Mouse (Mus musculus) T-helper 1 cell (primary cell): ENCODE data around the gene Hspa12a.

ENCODE experiments used
- in situ Hi-C: fragments of 300-600 bp; cut with MboI, MseI; formaldehyde crosslinking; loops from one replicate; pipeline ENCODE4 v1.15.1; 2025; ENCODE audit warnings: high pct_unique_total_duplicates

The Hspa12a gene

DNA sequence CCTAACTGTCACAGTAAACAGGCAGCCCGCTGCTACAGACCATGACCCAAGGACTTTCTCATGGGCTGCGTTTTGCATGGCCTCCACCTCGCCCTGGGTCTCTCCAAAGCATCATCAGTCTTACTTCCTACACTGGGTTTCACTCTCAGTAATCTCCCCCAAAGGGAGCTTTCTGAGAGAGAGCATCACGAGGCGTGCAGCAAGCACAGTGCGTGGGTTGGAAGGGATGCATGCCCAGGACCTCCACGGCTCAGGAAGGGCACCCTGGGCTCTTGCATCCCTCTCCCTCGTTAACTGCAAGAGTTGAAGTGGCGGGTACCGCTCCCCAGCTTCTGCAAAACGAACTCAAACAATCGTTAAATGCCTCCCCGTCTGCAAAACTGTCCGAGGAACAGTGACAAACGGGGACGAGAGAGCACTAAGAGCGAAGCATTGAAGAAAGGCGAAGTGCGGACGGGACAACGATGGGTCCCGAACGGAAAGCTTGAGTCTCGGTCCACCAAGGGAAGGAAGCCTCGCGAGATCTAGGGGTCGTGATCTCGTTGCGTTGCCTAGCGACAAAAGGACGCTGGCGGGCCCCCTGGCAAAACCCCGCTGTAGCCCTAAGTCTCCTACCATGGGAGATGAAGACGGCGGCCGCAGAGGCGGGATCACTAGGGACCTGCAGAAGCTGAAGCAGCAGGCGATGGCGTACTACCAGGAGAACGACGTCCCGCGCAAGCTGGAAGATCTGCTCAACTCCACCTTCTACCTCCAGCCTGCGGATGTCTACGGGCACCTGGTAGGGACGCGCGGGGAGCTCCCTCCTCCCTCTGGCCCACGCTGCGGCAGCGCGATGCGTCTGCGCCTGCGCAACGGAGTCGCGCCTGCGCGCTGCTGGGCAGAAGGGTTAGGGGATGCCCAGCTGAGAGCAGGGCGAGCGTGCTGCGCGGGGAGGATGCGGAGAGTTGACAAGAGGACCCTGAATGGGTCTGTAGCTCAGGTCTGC lies at the start of gene Hspa12a, which contains the start of gene Eno4:
Gene Hspa12a (minus strand): TSS at position 814 of the 988 bp plus-strand sequence.
Gene Eno4 (plus strand): TSS at position 585 of the 988 bp plus-strand sequence.
- in situ Hi-C loops = no loop called here

DNA sequence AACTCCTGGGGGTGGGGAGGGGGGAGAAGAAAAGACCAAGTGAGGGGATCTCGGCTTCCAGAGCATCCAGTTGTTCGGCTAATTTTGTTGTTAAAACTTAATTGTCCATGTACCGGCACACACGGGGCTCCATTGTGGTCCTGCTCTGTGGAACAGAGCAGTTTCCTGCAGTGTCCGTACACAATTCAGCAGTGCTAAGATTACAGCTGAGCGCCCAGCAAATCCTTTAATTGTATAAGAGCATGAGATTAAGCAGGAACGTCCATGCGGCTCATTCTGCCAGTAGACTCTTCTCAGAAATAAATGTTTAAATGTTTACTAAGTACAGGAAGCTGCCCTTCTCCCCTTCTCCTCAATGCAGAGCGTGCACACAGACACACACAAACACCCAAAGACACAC lies 38.1 kb upstream of the Hspa12a start:
- in situ Hi-C loops = no loop called here

DNA sequence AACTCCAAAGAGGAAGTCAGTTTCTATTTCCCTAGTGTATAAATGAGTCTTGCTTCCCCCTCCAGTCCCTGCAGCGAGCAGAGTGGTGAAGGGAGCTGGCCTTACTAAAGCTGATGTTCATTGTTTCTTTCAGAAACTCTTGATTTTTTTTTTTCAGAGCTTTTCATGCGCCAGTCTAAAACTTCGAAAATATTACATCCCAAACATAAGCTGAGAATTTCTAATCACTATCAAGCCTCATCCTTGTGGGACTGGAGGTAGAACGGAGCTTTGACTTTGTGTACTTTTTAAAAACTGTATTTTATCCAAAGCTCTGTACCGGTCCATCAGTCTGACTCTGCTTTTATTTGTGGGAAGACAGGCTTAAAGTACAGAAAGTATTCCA lies 36.6 kb upstream of the Hspa12a start:
- in situ Hi-C loops = no loop called here

DNA sequence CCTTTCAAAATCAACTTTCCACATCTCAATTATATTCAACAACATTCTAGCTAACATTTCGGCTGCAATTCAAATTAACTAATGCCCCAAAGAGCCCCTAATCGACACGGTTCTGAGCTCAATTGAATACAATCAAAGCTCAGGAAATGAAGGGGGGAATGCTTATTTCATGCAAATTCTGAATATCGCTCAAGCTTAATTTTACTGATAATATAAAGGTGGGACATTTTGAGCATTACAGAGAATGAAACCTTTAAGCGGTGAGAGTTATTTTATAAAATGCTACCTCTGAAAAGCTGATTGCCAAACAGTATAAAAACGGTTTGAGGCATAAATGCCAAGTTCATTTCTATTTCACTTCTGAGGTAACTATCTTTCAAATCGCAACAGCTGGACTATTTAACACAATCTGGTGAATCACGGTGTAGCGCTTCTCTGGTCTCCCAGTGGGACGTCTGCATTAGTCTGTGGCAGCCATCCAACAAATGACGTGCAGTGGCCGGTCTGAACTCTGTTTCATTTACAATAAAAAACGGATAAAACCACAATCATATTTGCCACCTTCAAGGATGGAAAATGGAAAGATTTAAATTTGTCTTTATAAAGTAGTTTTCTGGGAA lies 36.1 kb upstream of the Hspa12a start:
- in situ Hi-C loops = no loop called here

DNA sequence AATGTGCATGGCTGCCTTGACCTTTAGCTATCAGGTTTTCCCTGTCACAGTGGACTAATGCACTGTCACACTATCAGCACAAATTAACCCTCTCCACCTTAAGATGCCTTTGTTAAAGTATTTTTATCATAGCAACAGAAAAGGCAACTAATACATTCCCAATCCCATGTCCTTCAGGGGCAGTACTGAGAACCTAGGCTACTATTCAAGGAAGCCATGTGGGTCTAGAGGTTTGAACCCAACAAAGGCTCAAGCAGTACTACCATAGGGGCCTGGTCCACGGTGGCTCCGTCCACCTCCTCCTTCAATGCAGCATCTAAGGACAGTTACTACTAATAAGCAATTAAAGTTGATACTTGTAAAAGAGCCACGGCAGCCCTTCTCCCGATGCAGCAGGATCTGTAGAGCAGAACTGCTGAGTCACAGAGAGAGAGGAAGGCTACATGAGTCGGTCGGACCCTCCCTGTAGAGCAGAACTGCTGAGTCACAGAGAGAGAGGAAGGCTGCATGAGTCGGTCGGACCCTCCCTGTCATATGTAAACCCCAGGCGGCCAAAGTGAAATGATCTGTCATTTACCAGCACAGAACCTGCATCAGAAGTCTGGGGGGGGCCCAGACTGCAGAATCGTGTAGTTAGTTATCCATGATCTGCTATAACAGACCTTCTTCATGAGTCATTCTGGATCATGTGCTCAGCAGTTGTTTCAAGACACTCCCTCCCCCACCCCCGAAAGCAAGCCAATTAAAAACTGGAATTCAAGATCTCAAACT lies 35.1 kb upstream of the Hspa12a start:
- in situ Hi-C loops = no loop called here

DNA sequence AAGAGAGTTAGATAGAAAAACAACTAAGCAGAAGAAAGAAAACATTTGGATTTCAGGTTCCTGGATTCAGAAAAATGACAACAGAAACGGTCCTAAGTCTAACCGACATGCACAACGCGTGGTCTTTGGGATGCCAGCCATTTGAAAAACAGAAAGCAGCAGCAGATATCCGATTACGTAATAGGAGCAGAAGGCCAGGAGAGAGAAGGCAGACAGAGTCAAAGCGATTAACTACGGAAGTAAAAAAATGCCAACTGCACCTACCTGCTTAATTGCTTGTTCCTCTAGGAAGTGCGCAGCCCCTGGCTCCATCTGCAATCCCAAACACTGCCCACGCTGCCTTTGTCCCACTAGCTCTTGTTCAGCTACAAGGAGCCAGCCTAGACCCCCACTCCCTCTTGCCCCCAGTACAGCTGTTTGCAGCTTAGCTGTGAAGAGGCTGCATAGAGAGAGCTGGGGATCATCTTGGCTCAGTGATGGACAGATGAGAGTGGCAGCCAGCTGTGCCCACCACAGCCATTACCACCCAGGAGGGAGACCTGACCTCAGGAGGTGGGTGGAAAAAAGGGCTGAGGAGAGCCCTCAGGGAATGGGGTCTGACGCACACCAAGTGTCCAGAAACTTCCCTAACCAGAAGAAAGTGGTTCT lies 31.9 kb upstream of the Hspa12a start:
- in situ Hi-C loops = no loop called here

DNA sequence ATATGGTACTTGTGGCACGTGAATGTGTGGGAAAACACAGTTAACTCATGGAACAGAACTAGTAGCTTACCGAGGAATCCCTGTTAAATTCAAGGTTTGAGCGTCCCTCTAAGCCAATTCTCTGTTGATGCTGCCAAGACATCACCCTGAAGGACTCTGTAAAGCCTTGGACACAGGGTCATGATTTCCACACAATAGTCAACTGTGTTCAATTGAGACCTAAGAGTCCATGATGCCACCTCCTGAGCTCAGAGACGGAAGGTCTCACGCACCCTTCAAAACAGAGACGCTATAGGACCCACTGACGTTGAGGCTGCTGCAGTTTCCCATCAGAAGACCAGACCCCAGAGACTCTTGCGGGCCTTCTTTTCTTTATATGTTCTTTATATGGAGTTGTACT lies 30.7 kb upstream of the Hspa12a start:
- in situ Hi-C loops = no loop called here

DNA sequence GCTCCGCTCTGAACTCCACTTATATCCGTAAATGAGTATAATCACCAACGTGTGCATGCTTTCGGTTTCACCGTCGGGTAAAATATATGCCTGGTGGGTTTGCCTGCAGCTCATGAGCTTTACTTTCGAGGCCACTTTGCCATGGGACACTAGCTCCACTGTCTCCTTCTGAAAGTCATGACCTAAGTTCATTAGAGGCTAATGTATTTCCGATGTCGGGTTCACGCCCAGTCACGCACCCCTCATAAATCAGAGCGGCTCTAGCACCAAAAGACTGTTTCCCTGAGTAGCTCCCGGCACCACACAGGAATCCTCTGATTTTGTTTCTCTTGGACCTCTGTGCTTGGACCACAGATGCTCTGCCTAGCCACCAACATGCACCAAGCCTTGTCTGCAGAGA lies 27.4 kb upstream of the Hspa12a start:
- in situ Hi-C loops = no loop called here

DNA sequence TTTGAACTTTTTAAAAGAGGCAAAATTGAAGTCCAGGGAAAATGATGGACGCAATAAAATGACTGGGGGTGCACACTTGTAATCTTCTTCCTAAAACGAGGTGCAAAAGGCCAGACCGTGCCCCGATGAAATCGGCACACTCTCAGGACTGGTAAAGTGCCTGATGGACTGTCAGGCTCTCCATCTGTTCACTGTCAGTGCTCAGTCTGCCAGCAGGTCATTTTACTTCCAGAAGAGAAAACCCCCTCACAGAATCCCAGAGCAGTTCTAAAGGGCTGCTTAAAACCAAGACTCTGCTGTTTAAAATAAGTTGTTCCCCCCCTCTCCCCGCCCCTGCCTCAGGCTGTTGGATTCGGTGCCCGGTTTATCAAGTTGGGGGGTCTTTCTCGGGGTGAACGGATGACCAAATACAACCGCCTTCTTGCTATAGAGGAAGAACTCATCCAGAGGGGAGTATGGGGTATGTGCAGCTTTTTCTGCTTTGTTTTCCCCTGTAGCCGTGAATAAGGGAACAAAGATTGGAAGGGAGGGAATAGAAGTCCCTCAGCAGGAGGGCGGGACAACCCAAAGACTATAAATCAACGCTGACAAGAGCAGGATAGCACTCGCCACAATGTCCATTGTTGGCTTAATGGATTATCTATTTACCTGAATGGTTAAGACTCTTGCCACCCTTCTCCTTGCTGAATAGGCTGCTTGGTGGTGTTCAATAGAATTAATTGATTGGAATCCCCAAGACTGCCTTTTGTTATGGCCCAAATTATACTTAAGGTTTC lies 25.5 kb upstream of the Hspa12a start:
- in situ Hi-C loops = no loop called here

DNA sequence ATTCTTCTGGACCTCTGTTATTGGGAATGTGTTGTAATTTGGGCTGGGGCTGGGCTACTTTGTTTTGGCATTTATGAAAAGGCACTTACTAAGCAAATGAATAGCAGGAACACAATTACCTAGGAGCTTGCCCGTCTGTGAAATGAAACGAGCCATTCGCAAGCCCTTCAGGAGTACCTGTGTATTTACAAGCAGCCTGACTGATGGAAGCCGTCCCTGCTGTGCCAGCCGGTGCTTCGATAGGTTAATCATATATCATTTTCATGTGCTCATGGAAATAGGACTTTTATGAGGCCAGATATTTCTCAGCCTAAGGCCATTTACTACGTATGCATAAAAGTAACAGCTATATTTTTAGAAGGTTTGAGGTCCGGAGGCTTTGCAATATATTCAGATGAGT lies 19.6 kb upstream of the Hspa12a start:
- in situ Hi-C loops = no loop called here

DNA sequence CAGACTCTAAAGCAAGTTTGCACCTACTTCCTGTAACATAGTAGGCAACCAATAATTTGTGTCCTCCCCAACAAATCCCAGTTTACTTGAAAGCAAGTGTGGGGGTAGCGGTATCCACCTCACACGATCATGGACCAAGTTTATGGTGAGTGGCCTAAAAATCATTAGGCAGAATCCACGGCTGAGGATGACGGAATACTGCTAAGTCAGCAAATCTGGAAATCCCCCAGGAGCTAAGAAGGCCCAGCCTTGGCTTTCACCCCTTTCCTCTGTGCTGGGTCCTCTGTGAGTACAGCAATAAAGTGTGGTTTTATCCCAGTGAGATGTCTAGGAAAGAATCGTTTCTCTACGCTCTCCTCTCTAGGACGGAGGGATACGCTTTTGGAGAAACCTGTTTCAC lies 11.3 kb upstream of the Hspa12a start:
- in situ Hi-C loops = no loop called here

DNA sequence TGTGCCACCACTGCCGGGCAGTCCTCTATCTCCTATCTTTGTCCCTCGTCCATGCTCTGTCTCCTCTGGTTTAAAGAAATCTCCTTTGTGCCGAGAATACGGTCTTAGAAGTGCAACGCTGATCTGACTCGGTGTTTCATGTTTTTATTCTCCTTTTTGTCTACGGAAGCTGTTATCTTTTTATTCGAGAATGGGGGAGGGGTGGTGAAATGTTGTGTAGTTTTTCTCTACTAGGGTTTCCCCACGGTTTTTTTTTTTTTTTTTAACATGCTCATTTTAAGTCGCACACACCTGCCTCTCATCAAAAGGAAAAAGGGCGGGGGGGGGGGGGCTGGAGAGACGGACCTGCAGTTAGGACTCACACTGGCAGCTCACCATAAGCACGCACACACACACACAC lies 8.8 kb upstream of the Hspa12a start:
- in situ Hi-C loops = no loop called here

DNA sequence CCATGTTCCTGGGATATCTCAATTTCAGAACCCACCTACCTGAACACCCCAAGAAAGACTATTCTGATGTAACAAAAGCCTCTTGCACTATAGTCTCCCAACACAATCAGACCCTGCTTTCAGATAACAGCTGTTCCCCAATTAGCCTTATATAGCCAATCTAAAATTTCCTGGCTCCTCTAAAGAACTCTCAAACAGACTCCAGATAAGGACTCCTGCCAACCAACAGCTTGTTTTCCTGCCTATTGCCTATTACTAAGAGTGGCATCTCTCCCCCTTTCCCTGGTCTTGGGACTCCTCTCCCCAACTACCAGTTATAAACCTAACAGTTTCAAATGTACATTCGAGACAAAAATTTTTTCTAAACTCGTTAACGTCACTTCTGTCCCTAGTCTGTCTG lies 8.1 kb upstream of the Hspa12a start:
- in situ Hi-C loops = no loop called here

DNA sequence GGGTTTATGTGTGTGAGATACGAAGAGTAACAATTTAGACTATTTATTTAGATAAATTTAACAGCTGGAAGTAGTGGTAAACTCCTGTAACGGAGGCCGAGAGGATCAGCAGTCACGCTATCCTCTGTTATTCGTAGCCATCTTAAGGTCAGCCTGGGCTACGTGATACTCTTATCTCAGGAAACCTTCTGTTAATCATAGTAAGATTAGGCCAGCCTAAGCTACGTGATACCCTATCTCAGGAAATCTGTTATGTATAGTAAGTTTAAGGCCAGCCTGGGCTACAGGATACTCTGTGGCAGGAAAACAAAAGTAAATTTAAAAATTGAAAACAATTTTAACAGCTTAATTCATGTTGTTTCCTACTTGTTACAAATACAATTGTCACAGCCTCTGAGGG lies 2.5 kb upstream of the Hspa12a start:
- in situ Hi-C loops = no loop called here

DNA sequence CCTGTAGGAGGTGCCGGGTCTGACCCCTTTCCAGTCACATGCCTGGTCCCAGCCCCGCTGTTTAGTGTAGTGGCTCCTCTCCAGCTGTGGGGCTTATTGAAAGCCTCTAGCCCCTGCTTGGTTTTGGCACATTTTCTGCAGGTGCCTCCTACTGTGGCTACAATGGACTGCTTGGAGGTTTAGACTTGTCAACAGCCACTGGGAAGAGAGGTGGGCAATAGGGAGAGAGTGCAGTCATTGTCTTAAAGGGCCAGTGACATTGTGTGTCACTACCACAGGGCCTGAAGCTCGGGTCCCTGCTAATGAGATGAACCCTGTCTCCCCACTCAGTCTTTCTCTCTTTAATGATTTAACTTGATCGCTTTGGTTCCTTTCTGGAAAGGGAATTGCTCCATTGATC lies 10.4 kb downstream of the Hspa12a start:
- in situ Hi-C loops = no loop called here

DNA sequence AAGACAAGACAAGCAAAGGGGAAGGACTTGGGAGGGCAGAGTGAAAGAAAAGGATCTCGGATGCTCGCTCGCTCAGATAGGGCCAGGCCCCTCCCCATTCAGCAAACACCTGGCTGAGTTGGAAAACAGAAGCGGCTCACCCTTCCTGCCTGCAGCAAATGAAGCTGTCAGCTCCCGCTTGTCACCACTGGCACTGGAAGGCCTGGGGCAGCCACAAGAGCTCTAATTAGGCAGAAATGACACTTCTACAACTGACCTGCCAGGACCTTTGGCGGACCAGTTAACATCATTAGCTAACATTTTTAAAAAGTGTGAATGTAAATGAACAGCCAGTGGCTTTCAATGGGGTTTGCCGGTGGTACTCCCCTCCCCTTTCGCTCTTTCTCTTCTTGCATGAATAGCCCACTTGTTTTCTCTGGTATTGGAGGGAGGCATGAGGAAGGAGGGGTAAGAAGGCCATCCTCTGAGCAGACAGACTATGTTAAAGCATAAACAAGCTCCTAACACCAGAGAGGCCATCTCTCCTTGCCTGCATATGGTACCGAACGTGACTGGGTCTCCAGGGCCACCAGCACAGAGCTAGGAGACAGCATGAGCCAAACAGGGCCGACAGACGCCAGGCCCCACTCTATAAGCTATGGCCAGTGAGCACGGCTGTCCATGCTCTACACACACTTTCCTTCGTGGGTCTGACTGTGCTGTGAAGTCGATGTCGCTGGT lies 12.2 kb downstream of the Hspa12a start:
- in situ Hi-C loops = no loop called here

DNA sequence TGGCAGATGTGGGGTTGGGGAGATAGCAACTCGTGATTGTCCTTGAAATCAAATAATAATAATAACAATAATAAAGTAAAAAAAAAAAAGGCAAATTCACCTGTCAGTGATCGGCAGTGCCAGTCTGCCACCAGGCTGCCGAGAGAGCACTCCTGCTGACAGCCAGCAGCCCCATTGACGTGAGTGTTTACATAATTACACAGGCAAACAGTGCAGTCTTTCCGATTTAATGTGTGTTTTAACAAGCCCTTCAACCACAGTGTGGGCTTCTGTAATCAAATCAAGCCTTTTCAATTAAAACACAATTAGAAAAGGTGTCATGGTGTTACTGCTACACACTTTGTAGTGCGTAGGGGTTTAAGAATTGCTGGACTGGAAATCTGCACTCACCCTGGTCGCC lies 24.3 kb downstream of the Hspa12a start:
- in situ Hi-C loops = loop anchor here (5.0 kb wide), 1 partner anchor 283 kb away; no protein-coding TSS in a partner anchor

DNA sequence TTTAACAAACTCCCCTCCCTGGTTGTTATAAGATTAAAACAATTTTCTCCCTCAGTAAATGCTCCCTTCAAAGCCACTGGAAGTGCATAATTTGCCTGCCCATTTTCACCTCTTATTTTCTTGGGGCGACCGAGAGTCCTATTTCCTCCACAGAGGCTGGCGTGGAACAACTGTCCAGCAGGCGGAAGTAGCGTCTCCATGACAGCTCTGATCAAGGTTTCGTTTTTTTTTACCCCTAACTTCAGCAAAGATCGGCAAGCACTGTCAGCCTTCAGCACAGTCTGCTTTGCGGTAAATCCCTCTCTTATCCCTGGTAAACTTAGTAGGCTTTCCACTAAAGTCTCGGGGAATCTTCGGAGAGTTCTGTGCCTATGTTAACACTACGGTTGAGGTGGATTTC lies 24.9 kb downstream of the Hspa12a start:
- in situ Hi-C loops = loop anchor here (5.0 kb wide), 1 partner anchor 284 kb away; no protein-coding TSS in a partner anchor

DNA sequence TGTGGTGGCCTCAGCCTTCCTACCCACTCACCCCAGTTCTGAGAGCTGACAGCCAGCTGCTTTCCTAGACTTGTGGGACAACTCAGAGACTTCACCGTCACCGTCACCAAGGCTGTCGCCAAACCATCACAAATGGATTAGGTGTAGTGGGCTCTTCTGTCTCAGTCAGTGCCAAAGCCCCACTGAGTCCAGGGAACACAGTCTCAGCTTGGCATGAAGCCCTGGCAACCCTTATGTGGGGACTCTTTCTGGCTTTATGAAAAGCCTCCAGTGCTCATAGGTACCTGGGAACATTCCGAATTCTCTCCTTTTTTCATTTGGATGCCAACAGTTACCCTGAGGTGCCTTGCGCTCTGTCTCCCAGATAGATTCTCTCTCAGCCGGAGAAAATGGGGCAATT lies 30.2 kb downstream of the Hspa12a start:
- in situ Hi-C loops = no loop called here

DNA sequence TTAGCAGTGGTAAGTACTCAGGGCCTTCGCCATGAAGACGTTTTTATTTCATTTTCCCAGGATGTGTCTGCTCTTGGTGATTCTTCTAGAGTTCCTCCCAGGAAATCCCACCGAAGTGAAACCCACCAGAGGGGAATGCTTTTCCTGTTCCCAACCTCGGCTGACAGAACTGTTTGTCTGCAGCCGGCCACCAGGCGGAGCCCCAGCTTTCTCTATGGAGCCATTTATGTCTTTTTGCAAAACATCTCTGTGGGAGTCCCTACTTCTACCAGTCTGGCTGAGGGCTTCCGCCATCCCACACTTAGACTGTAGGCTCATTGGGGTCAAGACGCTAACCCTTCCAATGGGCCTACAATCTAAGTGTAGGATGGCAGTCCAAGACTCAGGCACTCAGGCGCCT lies 32.1 kb downstream of the Hspa12a start:
- in situ Hi-C loops = no loop called here
